Mouse (Mus musculus) naive thymus-derived CD4-positive, alpha-beta T cell, adult 5 months (primary cell): ENCODE results near the gene Kif5c. TPM values are rescaled to one million over a fixed set of nuclear protein-coding genes. Genes with fewer than 3 reads are reported as not detected.

ENCODE experiments used
- polyA plus RNA-seq: library from polyadenylated mRNA; unstranded; fragments of 100-300 nt; shearing (Covaris generic); gene quantifications from one replicate; pipeline ENCODE4 v1.2.1, GENCODE M21; 2017

Kif5c gene
- 1.5 TPM for polyA plus RNA-seq

DNA sequence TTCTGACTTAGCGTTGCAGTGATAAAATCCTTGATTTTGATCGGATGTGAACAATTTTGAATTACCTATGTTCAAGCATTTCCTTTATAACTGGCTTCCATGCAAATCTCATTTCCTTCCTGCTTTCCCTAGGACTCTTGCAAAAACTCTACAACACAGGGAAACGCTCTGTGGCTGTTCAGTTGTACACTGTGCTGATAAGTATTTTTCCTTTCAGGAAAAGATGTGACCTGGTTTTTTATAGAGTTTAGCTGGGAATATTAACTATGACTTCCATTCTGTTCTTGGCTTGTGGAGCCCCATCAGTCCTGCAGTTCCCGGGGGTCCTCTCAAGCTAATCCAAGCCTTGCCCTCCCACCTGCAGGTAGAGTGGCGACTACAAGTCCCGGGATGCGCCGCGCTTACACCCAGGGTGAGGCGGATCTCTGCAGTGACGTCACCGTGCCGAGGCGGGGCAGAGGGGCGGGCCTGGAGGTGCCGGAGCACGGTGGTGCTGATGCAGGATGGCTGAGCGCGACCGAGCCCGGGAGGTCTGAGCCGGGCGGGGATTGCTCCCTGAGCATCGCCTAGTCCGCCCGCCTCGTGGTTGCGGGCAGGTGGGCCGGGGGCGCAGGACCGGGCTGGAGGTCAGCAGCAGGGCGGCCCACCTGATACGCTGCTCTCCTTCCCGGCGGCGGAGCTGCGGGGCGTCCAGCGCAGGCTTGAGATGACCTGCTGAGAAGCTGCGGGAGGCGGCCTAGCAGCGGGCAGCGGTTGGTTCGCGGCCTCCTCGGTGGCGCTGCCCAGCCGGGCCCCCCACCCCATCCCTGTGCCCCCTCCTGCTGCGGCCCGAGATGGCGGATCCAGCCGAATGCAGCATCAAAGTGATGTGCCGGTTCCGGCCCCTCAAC lies at the start of gene Kif5c:
Gene Kif5c (plus strand): TSS at position 470 of the 890 bp plus-strand sequence.

DNA sequence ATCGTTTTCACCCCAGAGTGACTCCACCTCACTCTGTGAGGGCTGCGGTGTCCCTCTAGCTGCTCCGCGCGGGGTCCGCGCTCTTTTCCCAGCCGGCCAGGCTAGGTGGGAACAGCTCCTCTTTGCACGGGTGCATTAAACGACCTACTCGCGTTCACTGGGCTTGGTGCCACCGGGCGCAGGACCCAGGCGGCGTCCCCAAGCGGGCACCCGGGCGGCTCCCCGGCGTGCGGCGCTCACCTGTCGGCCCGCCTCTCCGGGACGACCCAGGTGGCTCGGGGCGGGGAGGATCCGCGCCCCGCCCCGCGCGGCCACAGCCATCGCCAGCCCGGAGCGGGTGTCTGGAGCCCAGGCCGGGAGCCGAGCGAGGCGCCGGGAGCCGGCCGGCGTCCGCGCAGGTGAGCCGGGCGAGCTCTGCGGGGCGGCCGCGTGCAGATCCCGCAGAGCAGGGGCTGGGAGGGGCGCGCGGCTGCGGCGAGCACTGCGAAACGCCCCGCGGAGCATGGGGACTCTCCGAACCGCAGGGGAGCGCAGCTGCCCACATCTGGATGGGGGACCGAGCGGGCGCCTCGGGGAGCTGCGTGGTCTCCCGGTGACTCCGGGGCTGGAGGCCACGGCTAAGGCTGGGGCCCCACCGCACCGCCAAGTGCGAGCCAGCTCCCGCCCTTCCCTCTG lies 168.4 kb downstream of the Kif5c start, which contains the start of gene Lypd6b:
Gene Lypd6b (plus strand): TSS at position 313 of the 675 bp plus-strand sequence.

Other genes with a start within 250 kb of the Kif5c start
- 9.2 TPM for gene Epc2, start 167.8 kb upstream of the Kif5c start, polyA plus RNA-seq
- 16.4 TPM for gene Lypd6b, start 168.4 kb downstream of the Kif5c start, polyA plus RNA-seq